Mouse (Mus musculus) MEL (cell line): Measurements from ENCODE around the gene Churc1.

ENCODE experiments used
- BHLHE40 ChIP-seq: IDR thresholded peaks from 2 replicates; pipeline ENCODE4 v1.6.1; 2012; ENCODE audit warnings: low read depth, mild to moderate bottlenecking, inconsistent platforms, low read length, improper control_type of control experiment, borderline replicate concordance
- CHD2 ChIP-seq: IDR thresholded peaks from 2 replicates; pipeline ENCODE4 v1.6.1; 2011; ENCODE audit warnings: low read length, improper control_type of control experiment
- CTCF ChIP-seq, 3 experiments: IDR thresholded peaks in 2 of 3; conservative IDR thresholded peaks in 1 of 3; 2 replicates each; pipeline ENCODE4 v1.5.1; 2011 to 2012; ENCODE audit warnings: low read length in 3 of 3, low read depth in 2 of 3, mild to moderate bottlenecking in 2 of 3, improper control_type of control experiment in 1 of 3, inconsistent platforms in 1 of 3, mixed read lengths in 1 of 3, moderate library complexity in 1 of 3; ENCODE audit not compliant: control insufficient read depth in 1 of 3, insufficient read depth in 1 of 3, poor library complexity in 1 of 3, severe bottlenecking in 1 of 3
- E2F4 ChIP-seq: IDR thresholded peaks from 2 replicates; pipeline ENCODE4 v1.6.1; 2011; ENCODE audit warnings: low read depth, low read length, improper control_type of control experiment, borderline replicate concordance
- ETS1 ChIP-seq: IDR thresholded peaks from 2 replicates; pipeline ENCODE4 v1.6.1; 2012; ENCODE audit warnings: low read depth, mild to moderate bottlenecking, inconsistent platforms, low read length, improper control_type of control experiment, moderate library complexity
- GATA1 ChIP-seq: IDR thresholded peaks from 2 replicates; pipeline ENCODE4 v1.6.1; 2011; ENCODE audit warnings: low read depth, low read length, improper control_type of control experiment
- MEF2A ChIP-seq: IDR thresholded peaks from 2 replicates; pipeline ENCODE4 v1.6.1; 2014; ENCODE audit warnings: low read depth, mild to moderate bottlenecking, inconsistent platforms, low read length, improper control_type of control experiment; ENCODE audit not compliant: poor library complexity, insufficient replicate concordance, severe bottlenecking; ENCODE audit errors: extremely low read depth
- MYC ChIP-seq: IDR thresholded peaks from 2 replicates; pipeline ENCODE4 v1.6.1; 2011; ENCODE audit warnings: low read depth, mild to moderate bottlenecking, low read length, improper control_type of control experiment, moderate library complexity
- POLR2A ChIP-seq, 2 experiments: IDR thresholded peaks; 2 replicates each; pipeline ENCODE4 v1.6.1; 2011 to 2012; ENCODE audit warnings: low read length in 2 of 2, mild to moderate bottlenecking in 2 of 2, control low read depth in 1 of 2, improper control_type of control experiment in 1 of 2, low read depth in 1 of 2, moderate library complexity in 1 of 2; ENCODE audit not compliant: control insufficient read depth in 1 of 2, insufficient read depth in 1 of 2, poor library complexity in 1 of 2
- TBP ChIP-seq: IDR thresholded peaks from 2 replicates; pipeline ENCODE4 v1.8.0; 2011; ENCODE audit warnings: low read depth, low read length, improper control_type of control experiment
- ZNF384 ChIP-seq: IDR thresholded peaks from 2 replicates; pipeline ENCODE4 v1.6.1; 2012; ENCODE audit warnings: low read depth, mild to moderate bottlenecking, inconsistent platforms, low read length, improper control_type of control experiment

DNA sequence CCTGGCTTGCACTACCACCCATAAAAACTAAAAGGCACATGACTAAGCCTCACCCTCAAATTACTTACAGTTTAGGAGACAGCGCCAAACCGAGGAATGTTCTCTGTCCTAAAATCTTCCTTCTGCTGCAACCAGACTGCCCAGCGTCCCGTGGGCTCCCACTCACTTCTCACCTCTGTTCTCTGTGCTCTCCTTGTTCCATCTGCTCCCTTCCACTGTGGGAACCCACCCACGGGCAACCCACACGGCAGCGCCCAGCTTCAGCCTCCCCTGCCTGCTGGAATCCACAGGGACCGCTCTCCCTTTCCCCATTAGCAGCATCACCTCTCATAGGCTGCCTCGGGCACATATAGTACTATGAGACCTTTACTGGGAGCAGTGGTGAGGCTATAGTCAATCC, 53.6 kb downstream of the Churc1 start:
- no peak for TF ChIP-seq BHLHE40
- TF ChIP-seq GATA1, result no peak
- no peak for TF ChIP-seq ZNF384
- no peak for TF ChIP-seq CTCF (IDR thresholded peaks at IDR 0.05 in 2 of 3, conservative IDR thresholded peaks at IDR 0.05 in 1 of 3; ENCODE audit: control insufficient read depth in 1 of 3, insufficient read depth in 1 of 3, low read depth in 2 of 3, low read length in 3 of 3, poor library complexity in 1 of 3, severe bottlenecking in 1 of 3)
- no peak for TF ChIP-seq MEF2A
- TF ChIP-seq CHD2, result no peak
- TF ChIP-seq ETS1, result no peak
- TF ChIP-seq E2F4, result no peak
- no peak for TF ChIP-seq POLR2A (IDR thresholded peaks at IDR 0.05; ENCODE audit: control insufficient read depth in 1 of 2, insufficient read depth in 1 of 2, low read depth in 1 of 2, low read length in 2 of 2, poor library complexity in 1 of 2)
- TF ChIP-seq MYC, result no peak
- no peak for TF ChIP-seq TBP
